Mouse (Mus musculus) bone marrow, adult 2 months (tissue): ENCODE data around the gene Tspan5. TPM values are rescaled to one million over a fixed set of nuclear protein-coding genes. Genes with fewer than 3 reads are reported as not detected.

Experiments used
- H3K27ac ChIP-seq: fragments of 200-500 bp; 2 replicates; pipeline ENCODE4 v1.5.1; 2012; ENCODE audit warnings: low read depth, mild to moderate bottlenecking, control low read depth, inconsistent platforms, low read length; ENCODE audit not compliant: control insufficient read depth, poor library complexity, insufficient read depth
- H3K4me1 ChIP-seq: fragments of 200-500 bp; 2 replicates; pipeline ENCODE4 v1.6.1; 2011; ENCODE audit warnings: low read length; ENCODE audit not compliant: control insufficient read depth, insufficient read depth
- H3K4me3 ChIP-seq: fragments of 200-500 bp; replicated peaks from 2 replicates; pipeline ENCODE3; 2011; ENCODE audit warnings: mild to moderate bottlenecking, low read depth, low read length, control low read depth; ENCODE audit not compliant: control insufficient read depth
- CTCF ChIP-seq: fragments of 200-500 bp; IDR thresholded peaks from 2 replicates; pipeline ENCODE4 v1.5.1; 2011; ENCODE audit warnings: low read length, control low read depth; ENCODE audit not compliant: control insufficient read depth, insufficient read depth
- POLR2A ChIP-seq: fragments of 200-500 bp; IDR thresholded peaks from 2 replicates; pipeline ENCODE4 v1.6.1; 2011; ENCODE audit warnings: low read depth, mild to moderate bottlenecking, control low read depth, low read length, borderline replicate concordance; ENCODE audit not compliant: control insufficient read depth
- WGBS: fragments of 180-500 bp; shearing (Covaris S2); methylation state at CpG from one replicate; pipeline ENCODE4 v1.1.7; 2018; 5-methylcytosine and 5-hydroxymethylcytosine counted together
- polyA plus RNA-seq: library from polyadenylated mRNA; stranded (reverse); fragments of >200 nt; gene quantifications from 2 replicates; pipeline ENCODE4 v1.2.4, GENCODE M21; 2011; ENCODE audit warnings: low replicate concordance; ENCODE audit not compliant: missing spikeins, insufficient read depth, insufficient read length

Tspan5 gene
- polyA plus RNA-seq, 1 experiment: 8.3 TPM

DNA sequence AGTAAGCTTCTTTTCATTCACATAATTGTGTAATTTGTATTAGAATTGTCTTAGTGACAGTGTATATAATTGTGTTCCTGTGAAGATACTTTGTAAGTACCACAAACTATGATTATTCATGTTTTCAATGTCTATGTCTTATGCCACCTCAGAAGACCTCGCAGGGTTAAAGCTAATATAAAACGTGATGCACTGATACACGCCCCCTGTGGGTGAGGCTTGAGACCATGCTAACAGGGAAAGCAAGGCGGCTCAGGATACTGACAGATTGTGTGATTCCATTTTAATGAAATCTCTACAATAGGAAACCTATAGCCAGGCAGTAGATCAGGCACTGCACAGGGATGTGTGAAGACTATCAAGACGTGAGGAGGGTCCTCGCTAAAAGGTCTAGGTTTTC lies 28.9 kb upstream of the Tspan5 start:
- WGBS: 78% methylated on average over 6 of the region's 6 CpGs
- H3K27ac ChIP-seq: no peak overlapping the region
- H3K4me3 ChIP-seq: no peak overlapping the region
- no peaks in the 10 kb centered on the region for H3K4me1 ChIP-seq
- no peak for TF ChIP-seq CTCF

DNA sequence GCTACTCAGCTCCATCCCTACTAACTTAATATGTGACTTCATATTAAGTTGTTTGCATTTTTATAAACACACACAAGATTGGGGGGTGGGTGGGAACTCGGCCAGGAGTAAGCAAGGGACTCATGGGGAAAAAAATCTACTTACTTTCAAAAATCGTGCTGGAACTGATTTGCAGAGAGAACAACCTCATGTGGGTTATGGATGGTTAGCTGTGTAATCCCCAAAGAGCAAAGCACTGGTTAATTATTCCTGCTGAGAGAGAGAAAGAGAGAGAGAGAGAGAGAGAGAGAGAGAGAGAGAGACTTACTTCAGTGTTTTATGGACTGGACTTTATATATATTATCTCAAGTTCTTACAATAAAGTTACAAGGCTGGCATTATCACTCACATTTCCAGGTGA lies 27.2 kb upstream of the Tspan5 start:
- no peak overlapping the region for H3K4me3 ChIP-seq
- no peak overlapping the region for H3K27ac ChIP-seq
- 63% methylated on average over 2 of the region's 2 CpGs for WGBS
- no peak for TF ChIP-seq CTCF
- TF ChIP-seq POLR2A: no peak
- H3K4me1 ChIP-seq: no peaks in the 10 kb centered on the region

- 79% methylated on average over 4 of the region's 4 CpGs for WGBS
- H3K4me3 ChIP-seq: no peak overlapping the region
- TF ChIP-seq POLR2A: no peak
- TF ChIP-seq CTCF: no peak
- H3K4me1 ChIP-seq: no peaks in the 10 kb centered on the region
- no peak overlapping the region for H3K27ac ChIP-seq
Measured at GRCm38 (mm10) chr3:138715212-138715611, 26.8 kb upstream of the Tspan5 start.

GRCm38 (mm10) chr3:138717040-138717439 lies 25.0 kb upstream of the Tspan5 start:
- WGBS: 84% methylated on average over 5 of the region's 5 CpGs
- no peaks in the 10 kb centered on the region for H3K4me1 ChIP-seq
- TF ChIP-seq POLR2A (no peak), CTCF (no peak)
- no peak overlapping the region for H3K27ac ChIP-seq
- no peak overlapping the region for H3K4me3 ChIP-seq

GRCm38 (mm10) chr3:138722152-138722551 lies 19.8 kb upstream of the Tspan5 start:
- Histone ChIP-seq H3K27ac (no peak overlapping the region), H3K4me3 (no peak overlapping the region), H3K4me1 (no peaks in the 10 kb centered on the region)
- TF ChIP-seq POLR2A (no peak), CTCF (no peak)
- WGBS: 85% methylated on average over 5 of the region's 5 CpGs

GRCm38 (mm10) chr3:138727571-138727970 lies 14.4 kb upstream of the Tspan5 start:
- Histone ChIP-seq H3K27ac (no peak overlapping the region), H3K4me3 (no peak overlapping the region), H3K4me1 (no peaks in the 10 kb centered on the region)
- 81% methylated on average over 8 of the region's 8 CpGs for WGBS
- TF ChIP-seq CTCF (no peak), POLR2A (no peak)

GRCm38 (mm10) chr3:138728840-138729239 lies 13.2 kb upstream of the Tspan5 start:
- H3K27ac ChIP-seq: no peak overlapping the region
- no peaks in the 10 kb centered on the region for H3K4me1 ChIP-seq
- WGBS: 82% methylated on average over 3 of the region's 3 CpGs
- no peak overlapping the region for H3K4me3 ChIP-seq
- no peak for TF ChIP-seq POLR2A
- no peak for TF ChIP-seq CTCF

DNA sequence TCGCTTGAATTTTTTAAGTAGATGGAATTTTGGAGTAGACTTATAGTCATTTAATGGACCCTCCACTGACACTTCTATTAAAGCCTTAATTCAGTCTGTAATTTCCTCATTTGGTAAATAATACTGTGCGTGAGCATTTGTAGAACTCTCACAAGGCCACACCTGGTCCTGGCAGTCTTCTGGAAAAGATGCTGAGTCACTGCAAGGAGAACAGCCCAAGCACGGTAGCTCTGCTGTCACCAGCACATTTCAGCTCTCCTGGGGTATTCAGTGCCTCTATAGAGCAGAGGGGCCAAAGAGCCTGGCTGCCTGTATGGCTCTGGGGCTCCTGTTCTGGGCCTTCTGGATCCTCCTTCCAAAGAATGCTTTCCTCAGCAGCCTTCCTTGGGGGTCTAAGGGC lies 11.2 kb upstream of the Tspan5 start:
- TF ChIP-seq POLR2A: no peak
- TF ChIP-seq CTCF: no peak
- 46% methylated on average over 3 of the region's 3 CpGs for WGBS
- Histone ChIP-seq H3K4me1 (no peaks in the 10 kb centered on the region), H3K4me3 (no peak overlapping the region), H3K27ac (no peak overlapping the region)

GRCm38 (mm10) chr3:138735760-138736159 lies 6.2 kb upstream of the Tspan5 start:
- Histone ChIP-seq H3K27ac (no peak overlapping the region), H3K4me1 (no peaks in the 10 kb centered on the region; the same call in 1 of the 2 replicates), H3K4me3 (no peak overlapping the region)
- WGBS: 77% methylated on average over 5 of the region's 5 CpGs
- TF ChIP-seq CTCF (no peak), POLR2A (no peak)
